Mouse (Mus musculus): ENCODE measurements around the gene Dst.

DNA sequence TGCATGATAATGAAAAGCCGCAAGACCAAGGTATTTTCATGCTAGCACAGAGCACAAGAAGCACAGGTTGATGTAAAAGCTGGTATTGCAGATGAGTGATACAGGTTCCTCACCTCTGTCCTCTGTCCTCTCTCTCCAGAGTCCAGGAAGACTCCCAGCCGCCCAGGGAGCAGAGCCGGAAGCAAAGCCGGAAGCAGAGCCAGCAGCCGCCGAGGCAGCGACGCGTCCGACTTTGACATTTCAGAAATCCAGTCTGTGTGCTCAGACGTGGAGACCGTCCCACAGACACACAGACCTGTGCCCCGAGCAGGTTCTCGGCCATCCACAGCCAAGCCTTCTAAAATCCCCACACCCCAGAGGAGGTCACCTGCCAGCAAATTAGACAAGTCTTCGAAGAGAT is 399.2 kb downstream of the Dst start:
- TF ChIP-seq CTCF (IDR thresholded peaks at IDR 0.05): no peak
- TF ChIP-seq POLR2A (IDR thresholded peaks at IDR 0.05; ENCODE audit: insufficient read depth, low read depth, low read length): no peak
